Mouse (Mus musculus): ENCODE measurements around the gene Disp1. TPM values are rescaled to one million over a fixed set of nuclear protein-coding genes. Genes with fewer than 3 reads are reported as not detected.

Gene Disp1
- polyA plus RNA-seq, 1 experiment from 2014 or later, result 10.1 TPM

DNA sequence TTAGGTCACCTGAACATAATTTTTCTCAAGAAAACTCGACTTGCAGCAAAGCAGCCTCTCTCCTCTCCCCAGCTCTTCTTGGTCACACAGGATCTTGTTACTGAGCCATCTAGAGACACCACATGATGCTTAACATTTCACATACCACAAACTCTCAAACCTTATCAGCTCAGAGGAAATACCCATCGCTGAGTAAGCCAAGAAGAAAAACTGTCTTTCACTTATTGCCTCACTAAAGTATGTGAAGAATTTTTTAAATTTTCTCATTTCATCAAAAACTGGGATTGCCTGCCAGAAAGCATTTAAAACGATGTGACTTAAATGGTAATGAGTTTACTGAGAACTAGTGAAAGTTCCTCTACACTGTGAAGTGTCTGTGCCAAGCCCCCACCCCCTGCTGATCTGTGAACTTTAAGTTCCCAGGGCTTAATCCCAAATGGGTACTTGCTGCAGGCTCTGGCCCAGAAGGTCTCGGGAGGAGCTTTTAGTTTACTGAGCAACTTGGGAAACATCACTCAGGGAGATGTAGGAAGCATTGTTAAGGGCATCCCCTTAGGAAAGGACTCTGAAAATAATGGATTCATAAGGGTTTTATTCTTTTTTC is 76.6 kb downstream of the Disp1 start:
- WGBS (ENCODE audit: missing documents), result 68% methylated on average over 4 of the region's 4 CpGs
- no peaks in the 10 kb centered on the region for H3K36me3 ChIP-seq (ENCODE audit: inconsistent target)
- H3K27ac ChIP-seq, result no peak overlapping the region

DNA sequence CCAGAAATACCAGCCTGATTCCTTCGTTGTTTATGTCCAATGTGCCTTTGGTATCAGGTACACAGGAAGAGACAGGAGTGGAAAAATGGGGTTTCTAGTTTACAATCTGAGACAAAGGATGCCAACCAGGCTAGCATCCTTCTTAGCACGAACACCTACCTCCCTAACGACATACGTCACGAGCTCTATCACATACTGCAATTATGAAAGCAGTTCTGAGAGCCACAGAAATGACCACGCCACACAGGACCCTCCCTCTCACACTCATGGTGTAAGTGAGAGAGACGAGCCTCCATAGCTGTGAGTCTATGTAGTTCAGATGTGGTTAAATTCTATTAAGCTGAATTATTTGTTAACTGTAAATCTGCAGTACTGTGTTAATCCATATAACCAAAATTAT is 78.1 kb downstream of the Disp1 start:
- Histone ChIP-seq H3K27ac (no peak overlapping the region), H3K36me3 (ENCODE audit: inconsistent target) (no peaks in the 10 kb centered on the region), H3K4me3 (ENCODE audit: inconsistent target) (no peak overlapping the region), H3K79me2 (ENCODE audit: inconsistent target) (no peaks in the 10 kb centered on the region)
- WGBS (ENCODE audit: missing documents), result 96% methylated on average over 7 of the region's 7 CpGs

More for the DNA sequence above, 76.6 kb downstream of the Disp1 start:
- Histone ChIP-seq H3K4me3 (ENCODE audit: inconsistent target) (no peak overlapping the region), H3K79me2 (ENCODE audit: inconsistent target) (no peaks in the 10 kb centered on the region)

DNA sequence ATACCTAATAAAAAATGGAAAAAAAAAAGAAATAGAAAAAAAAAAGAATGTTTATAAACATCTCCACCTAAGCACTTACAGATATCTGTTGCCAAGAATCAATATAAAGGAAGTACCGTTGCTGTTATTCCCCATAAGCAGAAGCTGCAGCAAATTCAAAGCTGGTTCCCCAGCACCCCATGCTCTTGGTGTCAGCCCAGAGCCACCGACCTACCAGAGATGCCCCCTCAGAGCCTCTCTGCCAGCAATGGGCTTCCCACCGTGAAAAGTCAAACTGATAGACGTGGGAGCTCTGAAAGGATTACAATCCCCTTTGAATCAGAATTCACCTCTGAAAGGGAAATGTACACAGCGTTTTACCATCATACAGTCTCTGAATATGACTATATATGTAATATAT is 78.8 kb downstream of the Disp1 start:
- Histone ChIP-seq H3K4me3 (ENCODE audit: inconsistent target) (no peak overlapping the region), H3K27ac (no peak overlapping the region), H3K79me2 (ENCODE audit: inconsistent target) (no peaks in the 10 kb centered on the region), H3K36me3 (ENCODE audit: inconsistent target) (no peaks in the 10 kb centered on the region)
- 97% methylated on average over 4 of the region's 5 CpGs for WGBS (ENCODE audit: missing documents)

DNA sequence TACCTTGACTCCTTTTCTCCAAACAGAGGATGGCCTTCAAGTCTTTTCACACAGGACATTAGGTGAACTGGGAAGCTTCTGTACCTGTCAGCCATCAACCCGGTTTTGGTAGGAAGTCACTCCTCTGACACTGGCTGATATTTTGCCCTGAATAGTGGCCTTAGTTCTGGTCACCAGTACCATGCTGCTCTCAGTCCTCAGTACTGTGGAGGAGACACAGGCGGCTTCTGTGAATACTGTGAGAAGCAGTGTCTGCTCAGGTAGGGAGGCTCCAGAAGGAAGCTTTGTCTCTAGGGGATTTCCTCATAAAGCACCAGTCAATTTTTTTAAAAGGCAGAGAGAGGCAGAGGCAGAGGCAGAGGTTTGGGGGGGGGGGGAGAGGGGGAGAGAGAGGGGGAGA is 80.0 kb downstream of the Disp1 start:
- H3K36me3 ChIP-seq (ENCODE audit: inconsistent target), result no peaks in the 10 kb centered on the region
- H3K79me2 ChIP-seq (ENCODE audit: inconsistent target), result no peaks in the 10 kb centered on the region
- WGBS (ENCODE audit: missing documents), result 88% methylated on average over 2 of the region's 2 CpGs
- H3K27ac ChIP-seq, result no peak overlapping the region
- H3K4me3 ChIP-seq (ENCODE audit: inconsistent target), result no peak overlapping the region

DNA sequence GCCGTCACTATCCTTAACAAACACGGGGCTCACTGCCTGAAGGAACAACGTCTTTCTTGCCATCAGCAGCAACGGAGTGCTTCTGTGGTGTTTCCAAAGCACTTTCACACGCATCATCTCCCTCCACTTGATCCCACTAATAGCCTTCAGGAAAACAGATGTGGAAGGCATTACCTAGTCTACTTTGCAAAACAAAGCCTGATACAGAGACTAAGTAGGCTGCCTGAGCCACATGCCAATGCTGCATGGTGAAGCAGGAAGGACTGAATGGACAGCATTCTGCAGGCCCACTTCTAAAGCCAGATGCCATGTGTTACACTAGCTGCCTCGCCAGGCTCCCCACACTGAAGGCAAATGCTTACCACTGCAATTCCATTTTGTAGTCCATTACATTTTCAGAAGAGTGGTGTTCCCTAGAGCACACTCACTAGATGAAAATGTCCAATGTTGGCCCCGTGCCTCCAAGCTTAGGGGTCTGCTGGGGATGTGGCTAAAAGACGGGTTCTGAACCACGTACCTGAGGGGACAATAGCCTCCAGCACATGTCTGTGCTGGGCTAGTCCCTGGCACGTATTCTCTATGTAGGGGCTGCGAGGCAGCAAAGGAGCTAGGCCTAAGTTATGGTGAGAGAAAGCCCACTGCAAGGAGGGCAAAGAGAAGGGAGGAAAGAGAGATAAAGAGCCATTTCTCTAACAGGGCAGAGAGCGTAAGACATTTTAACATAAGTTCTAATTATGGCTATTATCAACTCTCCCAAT is 80.6 kb downstream of the Disp1 start:
- H3K36me3 ChIP-seq (ENCODE audit: inconsistent target), result no peaks in the 10 kb centered on the region
- no peak overlapping the region for H3K27ac ChIP-seq
- H3K79me2 ChIP-seq (ENCODE audit: inconsistent target), result no peaks in the 10 kb centered on the region
- WGBS (ENCODE audit: missing documents), result 91% methylated on average over 12 of the region's 12 CpGs
- H3K4me3 ChIP-seq (ENCODE audit: inconsistent target), result no peak overlapping the region

DNA sequence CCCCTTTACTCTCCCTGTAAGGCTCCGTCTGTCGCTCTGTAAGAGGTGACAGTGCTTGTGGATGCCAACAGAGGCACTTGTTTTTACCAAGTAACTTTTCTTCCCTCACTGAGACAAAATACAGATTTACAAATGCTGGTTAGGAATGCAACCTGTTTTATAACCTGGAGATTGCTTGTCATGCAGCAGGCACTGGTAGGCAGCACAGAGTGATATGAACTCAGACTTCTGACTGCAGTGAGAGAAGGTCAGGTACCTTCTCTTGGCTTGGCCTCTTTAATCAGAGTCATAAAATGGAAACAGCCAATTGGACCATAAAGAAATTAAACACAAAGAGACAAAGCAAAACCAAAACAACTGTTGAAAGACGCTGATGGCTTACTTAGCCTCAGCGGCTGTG is 83.2 kb downstream of the Disp1 start:
- Histone ChIP-seq H3K27ac (no peak overlapping the region), H3K36me3 (ENCODE audit: inconsistent target) (0 out of 2 replicates have a peak, but pooled peaks cover 3% of the 10 kb centered on the region), H3K79me2 (ENCODE audit: inconsistent target) (no peaks in the 10 kb centered on the region), H3K4me3 (ENCODE audit: inconsistent target) (no peak overlapping the region)
- 95% methylated on average over 4 of the region's 4 CpGs for WGBS (ENCODE audit: missing documents)

DNA sequence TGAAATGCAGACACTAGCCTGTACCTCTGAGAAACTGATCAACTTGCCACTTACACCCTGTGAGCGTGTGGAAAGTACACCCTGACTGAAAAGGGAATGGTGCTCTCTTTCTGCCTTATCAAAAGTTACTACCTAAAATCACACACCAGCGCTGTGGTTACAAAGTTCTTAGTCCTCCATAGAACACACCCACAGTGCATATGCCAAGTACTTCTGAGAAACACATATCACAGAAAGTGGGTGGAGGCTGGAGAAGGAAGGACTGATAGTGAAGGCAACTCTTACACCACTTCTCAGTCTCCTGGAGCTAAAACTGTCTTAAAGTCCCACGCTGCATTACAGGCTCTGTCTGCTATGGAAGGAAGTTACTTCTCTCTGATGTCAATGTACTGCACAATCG is 86.9 kb downstream of the Disp1 start:
- Histone ChIP-seq H3K79me2 (ENCODE audit: inconsistent target) (no peaks in the 10 kb centered on the region), H3K27ac (no peak overlapping the region), H3K36me3 (ENCODE audit: inconsistent target) (0 out of 2 replicates have a peak, but pooled peaks cover 3% of the 10 kb centered on the region), H3K4me3 (ENCODE audit: inconsistent target) (no peak overlapping the region)
- WGBS (ENCODE audit: missing documents), result 71% methylated on average over 4 of the region's 4 CpGs

DNA sequence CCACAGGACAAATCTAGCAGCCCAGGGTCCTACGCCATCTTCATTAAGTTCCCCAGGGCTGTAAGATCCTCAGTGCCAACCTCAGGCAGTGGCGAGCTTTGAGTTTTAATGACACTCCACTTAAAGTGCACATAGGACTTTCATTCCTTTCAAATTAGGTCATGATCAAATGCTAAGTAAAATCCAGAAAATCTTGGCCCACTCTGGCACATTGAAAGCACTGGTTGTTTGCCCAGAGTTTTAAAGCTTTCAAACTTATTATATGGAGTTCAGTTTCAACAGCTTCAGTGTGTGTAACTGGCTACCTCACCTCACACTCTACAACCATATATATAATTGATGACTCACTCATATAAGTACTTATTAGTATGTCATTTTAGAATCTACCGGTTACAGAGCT is 87.9 kb downstream of the Disp1 start:
- WGBS (ENCODE audit: missing documents), result 98% methylated on average over 3 of the region's 3 CpGs

DNA sequence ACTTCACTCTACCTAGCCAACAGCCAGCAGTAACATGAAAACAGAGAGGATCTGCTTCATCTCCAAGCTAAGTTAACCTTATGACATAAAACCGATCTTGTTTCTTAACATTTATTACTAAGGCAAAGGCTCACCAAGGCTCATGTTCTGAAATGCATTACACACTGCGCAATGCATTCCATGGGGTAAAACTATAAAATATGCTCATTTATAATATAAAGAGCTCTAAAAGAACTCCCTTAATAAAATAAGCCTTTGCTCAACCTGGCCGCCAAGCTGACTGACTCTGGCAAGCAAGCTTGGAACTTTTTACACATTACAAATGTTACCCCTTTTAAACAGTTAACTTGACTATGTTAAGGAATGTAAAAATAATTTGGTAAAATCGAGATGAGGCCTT is 94.1 kb downstream of the Disp1 start:
- Histone ChIP-seq H3K36me3 (ENCODE audit: inconsistent target) (no peaks in the 10 kb centered on the region), H3K27ac (no peak overlapping the region), H3K79me2 (ENCODE audit: inconsistent target) (no peaks in the 10 kb centered on the region), H3K4me3 (ENCODE audit: inconsistent target) (no peak overlapping the region)
- WGBS (ENCODE audit: missing documents), result 96% methylated on average over 4 of the region's 4 CpGs

More for the DNA sequence above, 87.9 kb downstream of the Disp1 start:
- Histone ChIP-seq H3K36me3 (ENCODE audit: inconsistent target) (0 out of 2 replicates have a peak, but pooled peaks cover 3% of the 10 kb centered on the region), H3K79me2 (ENCODE audit: inconsistent target) (no peaks in the 10 kb centered on the region), H3K4me3 (ENCODE audit: inconsistent target) (no peak overlapping the region), H3K27ac (no peak overlapping the region)

DNA sequence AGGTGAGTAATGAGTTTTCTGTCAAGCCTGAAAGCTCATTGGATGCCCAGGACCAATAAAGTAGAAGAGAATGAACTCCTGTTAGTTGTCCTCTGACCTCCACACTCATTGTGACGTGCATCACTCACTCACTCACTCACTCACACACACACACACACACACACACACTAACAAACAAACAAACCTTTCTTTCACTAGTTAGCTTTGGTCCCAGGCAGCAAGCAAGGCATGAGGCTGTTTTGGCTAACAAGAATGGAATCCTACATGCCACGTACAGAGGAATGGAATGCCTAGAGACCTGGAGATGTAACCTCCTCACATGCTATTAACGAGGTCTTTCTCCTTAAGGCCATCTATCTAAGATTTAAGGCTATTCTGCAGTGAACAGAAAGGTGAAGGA is 97.6 kb downstream of the Disp1 start:
- H3K27ac ChIP-seq, result no peak overlapping the region
- no peak overlapping the region for H3K4me3 ChIP-seq (ENCODE audit: inconsistent target)
- WGBS (ENCODE audit: missing documents), result 92% methylated on average over 3 of the region's 3 CpGs
- no peaks in the 10 kb centered on the region for H3K79me2 ChIP-seq (ENCODE audit: inconsistent target)
- no peaks in the 10 kb centered on the region for H3K36me3 ChIP-seq (ENCODE audit: inconsistent target)

DNA sequence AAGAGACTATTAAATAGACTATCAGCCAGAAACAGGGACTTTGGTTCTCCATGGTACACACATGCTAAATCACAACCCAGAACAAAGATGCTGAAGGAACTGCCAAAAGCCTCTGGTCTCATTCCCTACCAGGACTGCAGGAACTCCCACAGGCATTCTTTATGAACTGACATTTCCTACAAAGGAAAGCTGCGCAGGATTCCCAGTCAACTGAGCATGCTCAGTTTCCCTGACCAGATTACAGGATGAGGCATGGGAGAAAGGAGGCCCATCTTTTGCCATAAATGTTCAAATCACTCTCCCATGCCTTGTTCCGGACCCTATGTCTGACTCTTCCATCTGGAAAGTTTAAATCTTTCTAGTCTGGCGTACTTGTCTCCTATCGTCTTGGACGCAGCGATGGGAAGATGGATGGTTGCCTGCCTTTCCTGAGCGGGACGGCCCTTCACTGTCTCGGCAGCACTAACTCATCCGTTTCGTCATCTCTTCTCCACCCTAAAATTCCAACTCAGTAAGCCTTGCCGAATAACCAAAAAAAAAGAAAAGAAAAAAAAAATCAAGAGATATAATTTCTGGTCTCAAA is 100.9 kb downstream of the Disp1 start:
- H3K27ac ChIP-seq, result no peak overlapping the region
- no peak overlapping the region for H3K4me3 ChIP-seq (ENCODE audit: inconsistent target)
- no peaks in the 10 kb centered on the region for H3K36me3 ChIP-seq (ENCODE audit: inconsistent target)
- 95% methylated on average over 12 of the region's 12 CpGs for WGBS (ENCODE audit: missing documents)
- H3K79me2 ChIP-seq (ENCODE audit: inconsistent target), result no peaks in the 10 kb centered on the region

DNA sequence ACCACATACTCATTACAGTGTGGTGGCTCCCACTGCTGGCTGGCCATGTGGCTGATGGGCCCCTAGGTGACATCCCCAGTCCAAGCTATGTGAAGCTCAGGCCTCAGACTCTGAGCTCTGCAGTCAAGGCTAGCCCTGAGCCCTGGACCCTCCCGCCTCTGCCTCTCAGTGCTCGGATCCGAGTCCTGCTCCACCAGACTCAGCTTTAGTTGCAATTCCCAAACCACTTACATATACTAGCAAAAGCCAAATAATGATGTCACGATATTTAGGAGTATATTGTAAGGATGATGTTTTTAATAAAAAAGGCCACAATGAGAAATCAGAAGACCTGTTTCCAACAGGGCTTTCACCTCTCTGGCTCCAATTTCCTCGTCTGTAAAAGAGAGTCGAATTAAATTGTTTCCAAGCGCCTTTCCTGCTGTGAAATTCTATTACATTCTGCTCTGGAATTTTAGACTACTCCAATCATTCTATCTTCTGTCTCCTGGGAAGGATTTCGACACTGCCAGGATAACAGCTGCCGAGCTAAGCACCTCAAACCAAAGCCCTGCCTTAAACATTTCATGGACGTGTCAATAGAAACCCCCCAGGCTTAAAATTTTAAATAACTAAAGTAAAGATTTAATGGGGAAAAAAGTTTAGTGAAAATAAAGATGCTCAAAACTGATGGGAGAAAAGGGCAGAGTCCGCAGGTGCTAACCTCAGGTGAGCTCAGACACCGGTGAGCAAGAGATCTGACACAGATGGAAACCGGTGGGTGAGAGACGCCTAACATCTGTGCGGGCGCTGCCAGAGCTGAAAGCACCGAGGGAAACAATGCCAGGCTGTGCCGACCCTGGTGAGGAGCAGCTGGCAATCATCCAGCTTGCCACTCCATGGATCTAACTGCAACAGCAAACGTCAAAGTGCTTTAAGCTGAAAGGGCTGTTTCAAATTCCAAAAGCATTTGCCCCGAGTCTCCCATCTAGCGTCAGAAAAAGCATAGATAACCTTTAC is 103.2 kb downstream of the Disp1 start:
- Histone ChIP-seq H3K36me3 (ENCODE audit: inconsistent target) (no peaks in the 10 kb centered on the region), H3K4me3 (ENCODE audit: inconsistent target) (no peak overlapping the region), H3K27ac (no peak overlapping the region), H3K79me2 (ENCODE audit: inconsistent target) (no peaks in the 10 kb centered on the region)
- 95% methylated on average over 21 of the region's 21 CpGs for WGBS (ENCODE audit: missing documents)

DNA sequence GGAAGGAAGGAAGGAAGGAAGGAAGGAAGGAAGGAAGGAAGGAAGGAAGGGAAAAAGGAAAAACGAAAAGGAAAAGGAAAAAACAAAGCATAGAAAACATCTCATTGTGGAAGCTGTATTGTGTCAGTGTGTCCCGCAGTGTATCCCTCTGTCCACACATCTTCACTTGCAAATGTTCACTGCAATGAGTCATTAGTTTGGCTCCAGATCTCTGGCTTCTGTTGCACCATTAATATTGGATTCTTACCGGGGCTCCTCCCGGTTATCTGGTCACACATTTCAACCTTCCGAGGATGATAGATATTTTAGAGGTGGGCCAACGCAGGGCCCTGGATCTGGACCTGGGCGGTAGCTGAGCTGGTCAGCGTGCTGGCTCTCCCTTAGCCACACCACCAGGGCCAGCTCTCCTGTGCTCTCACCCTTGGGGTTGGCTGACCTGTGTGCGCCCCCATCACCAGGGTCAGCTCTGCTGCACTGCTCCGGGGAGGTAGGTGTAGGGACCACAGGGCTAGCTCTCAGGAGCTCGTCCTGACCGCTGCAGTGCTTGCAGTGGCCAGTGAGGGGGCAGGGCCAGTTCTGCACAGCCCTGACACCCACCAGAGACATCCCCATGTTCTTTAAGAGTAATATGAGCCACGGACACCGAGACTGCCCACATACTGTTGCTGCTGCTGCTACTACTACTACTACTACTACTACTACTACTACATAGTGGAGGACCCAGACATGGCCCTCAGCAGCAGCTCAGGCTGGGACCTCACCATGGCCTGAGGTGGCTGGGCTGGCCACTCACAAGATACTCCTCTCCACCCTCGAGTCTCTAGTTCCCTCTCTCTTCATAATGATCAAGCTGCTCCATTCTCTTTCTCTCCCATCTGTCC is 104.1 kb downstream of the Disp1 start:
- WGBS (ENCODE audit: missing documents), result 94% methylated on average over 14 of the region's 15 CpGs
- no peaks in the 10 kb centered on the region for H3K79me2 ChIP-seq (ENCODE audit: inconsistent target)
- H3K27ac ChIP-seq, result no peak overlapping the region
- no peaks in the 10 kb centered on the region for H3K36me3 ChIP-seq (ENCODE audit: inconsistent target)
- H3K4me3 ChIP-seq (ENCODE audit: inconsistent target), result no peak overlapping the region

DNA sequence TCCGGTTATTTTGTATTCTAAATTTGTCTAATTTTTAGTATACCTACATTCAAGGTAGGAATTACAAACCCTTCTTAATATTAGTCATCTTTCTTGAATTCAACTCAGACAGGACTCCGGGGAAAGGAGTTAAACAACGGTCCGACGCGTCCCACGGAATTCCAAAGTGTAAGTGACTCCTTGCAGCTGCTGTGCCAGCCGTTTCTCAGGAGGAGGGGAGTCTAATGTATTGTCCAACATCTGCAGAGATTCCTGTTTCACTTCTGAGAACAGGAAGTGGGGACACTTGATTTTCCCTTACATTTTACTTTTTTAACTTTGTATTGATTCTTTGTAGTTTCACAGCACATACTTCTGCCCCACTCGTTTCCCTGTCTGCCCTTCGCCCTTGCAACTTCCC is 104.9 kb downstream of the Disp1 start:
- Histone ChIP-seq H3K36me3 (ENCODE audit: inconsistent target) (no peaks in the 10 kb centered on the region), H3K79me2 (ENCODE audit: inconsistent target) (no peaks in the 10 kb centered on the region), H3K27ac (no peak overlapping the region), H3K4me3 (ENCODE audit: inconsistent target) (no peak overlapping the region)
- 89% methylated on average over 8 of the region's 10 CpGs for WGBS (ENCODE audit: missing documents)

Data from macrophage (primary cell).